10 mouse cellular contexts compared by ENCODE assay signal in the genomic region with DNA sequence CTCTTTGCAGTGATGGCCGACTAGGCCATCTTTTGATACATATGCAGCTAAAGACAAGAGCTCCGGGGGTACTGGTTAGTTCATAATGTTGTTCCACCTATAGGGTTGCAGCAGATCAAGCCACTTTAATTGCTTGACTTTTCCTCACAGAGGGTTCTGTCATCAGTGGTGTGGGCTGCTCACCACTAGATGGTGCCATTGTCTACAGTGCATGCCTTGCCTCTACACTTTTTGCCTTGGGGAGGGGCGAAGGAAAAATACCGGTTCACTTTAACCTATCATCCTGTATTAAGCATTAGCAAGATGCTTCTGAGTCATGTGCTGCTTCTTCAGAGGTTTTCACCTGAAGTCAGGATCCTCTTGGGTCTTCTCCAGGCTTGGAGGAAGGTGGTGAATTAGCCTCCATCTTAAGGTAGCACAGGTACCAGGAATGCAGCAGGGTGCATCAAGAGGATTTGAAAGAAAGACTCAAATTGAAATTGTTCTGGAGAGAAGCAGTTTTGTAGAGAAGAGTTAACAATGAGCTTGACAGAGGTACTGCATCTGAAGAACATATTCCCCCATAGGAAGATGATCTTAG.
DNase-seq lines count a peak whose midpoint lies in the region; ATAC-seq and TF ChIP-seq lines count a peak whose summit lies in the region.
"Had no signal": no experiment of that assay in that cellular context is flagged by ENCODE, and none has a peak within 500 bp of the region (broad histone marks: within the 10 kb centered on the region; RNA-seq: fewer than 3 reads in every experiment).

No protein-coding gene starts in this region.

- 25% methylated on average over 4 of the region's 4 CpGs for WGBS in kidney, embryonic 15.5 days
- WGBS in lung, adult 2 months, result 17% methylated on average over 4 of the region's 4 CpGs
- 19% methylated on average over 4 of the region's 4 CpGs for WGBS in neural tube, embryonic 15.5 days

- no peak overlapping the region for H3K4me2 ChIP-seq in kidney, embryonic 15.5 days
- H3K4me2 ChIP-seq in neural tube, embryonic 15.5 days, result no peak overlapping the region
- H3K4me2 ChIP-seq: embryonic facial prominence, embryonic 13.5 days; lung, embryonic 15.5 days had no signal

- H3K4me3 ChIP-seq in kidney, embryonic 15.5 days (replicated peaks), result no peak overlapping the region
- H3K4me3 ChIP-seq in lung, adult 2 months (replicated peaks; ENCODE audit: extremely low read depth, low read depth, low read length), result no peak overlapping the region
- no peak overlapping the region for H3K4me3 ChIP-seq in neural tube, embryonic 15.5 days (replicated peaks)
- H3K4me3 ChIP-seq: embryonic facial prominence, embryonic 13.5 days; lung, embryonic 15.5 days had no signal

- no peaks in the 10 kb centered on the region for H3K4me1 ChIP-seq in kidney, embryonic 15.5 days
- H3K4me1 ChIP-seq in lung, adult 2 months (ENCODE audit: control insufficient read depth, insufficient read depth, low read length), result no peaks in the 10 kb centered on the region; the same call in 1 of the 2 replicates
- H3K4me1 ChIP-seq in neural tube, embryonic 15.5 days, result no peaks in the 10 kb centered on the region
- H3K4me1 ChIP-seq: embryonic facial prominence, embryonic 13.5 days had no signal

- no peak overlapping the region for H3K27ac ChIP-seq in kidney, embryonic 15.5 days
- H3K27ac ChIP-seq in neural tube, embryonic 15.5 days (replicated peaks), result no peak overlapping the region
- H3K27ac ChIP-seq: embryonic facial prominence, embryonic 13.5 days; lung, embryonic 15.5 days had no signal

- peak; percentile 79 for DNase-seq in 3T3-L1 (ENCODE audit: low read depth, low spot score)
- peak; percentile 60 for DNase-seq in T-cell, adult 2 months (ENCODE audit: low spot score)
- peak; percentile 50 to 72 for DNase-seq in cerebellum, postnatal 25 days
- DNase-seq in gastrocnemius, postnatal 25 days, result peak; percentile 10
- DNase-seq in lung, adult 2 months, result peak; percentile 31
- peak; percentile 84 for DNase-seq in thymus, postnatal 0 days (ENCODE audit: low spot score)

- H3K36me3 ChIP-seq in kidney, embryonic 15.5 days, result no peaks in the 10 kb centered on the region
- H3K36me3 ChIP-seq in neural tube, embryonic 15.5 days, result no peaks in the 10 kb centered on the region
- H3K36me3 ChIP-seq: embryonic facial prominence, embryonic 13.5 days; lung, embryonic 15.5 days had no signal

- ATAC-seq in kidney, embryonic 15.5 days (replicated peaks; ENCODE audit: low FRiP score), result peak; percentile 52; the same call in 1 of the 2 replicates
- peak; percentile 63 for ATAC-seq in neural tube, embryonic 15.5 days (ENCODE audit: low FRiP score)

- H3K9me3 ChIP-seq in kidney, embryonic 15.5 days (replicated peaks), result no peaks in the 10 kb centered on the region
- no peaks in the 10 kb centered on the region for H3K9me3 ChIP-seq in neural tube, embryonic 15.5 days (replicated peaks)
- H3K9me3 ChIP-seq: embryonic facial prominence, embryonic 13.5 days; lung, embryonic 15.5 days had no signal

- no peak for TF ChIP-seq POLR2A in lung, adult 2 months (IDR thresholded peaks at IDR 0.05; ENCODE audit: borderline replicate concordance, extremely low read depth, low read depth, low read length)

- no peaks in the 10 kb centered on the region for H3K27me3 ChIP-seq in kidney, embryonic 15.5 days
- H3K27me3 ChIP-seq in neural tube, embryonic 15.5 days (replicated peaks), result no peaks in the 10 kb centered on the region
- H3K27me3 ChIP-seq: embryonic facial prominence, embryonic 13.5 days; lung, embryonic 15.5 days had no signal

- no peak overlapping the region for H3K9ac ChIP-seq in kidney, embryonic 15.5 days
- H3K9ac ChIP-seq in neural tube, embryonic 15.5 days (replicated peaks), result no peak overlapping the region
- H3K9ac ChIP-seq: embryonic facial prominence, embryonic 13.5 days; lung, embryonic 15.5 days had no signal

- peak; percentile 89 for TF ChIP-seq CTCF in lung, adult 2 months (IDR thresholded peaks at IDR 0.05; ENCODE audit: insufficient read depth, low read length)

Comparison
In these comparisons a context has a peak if more than half of its experiments do, and no peak if none do; other contexts are left out.
1. DNase-seq: peak in every context shown above with its lines; median percentile 84 in thymus, postnatal 0 days; 79 in 3T3-L1; 61 in cerebellum, postnatal 25 days; 60 in T-cell, adult 2 months; 31 in lung, adult 2 months; 10 in gastrocnemius, postnatal 25 days.